Mouse (Mus musculus) urinary bladder, postnatal 14 days (tissue): ENCODE measurements around the gene Hist1h3c.
"Not testable (repeated sequence)": the region's sequence is repeated elsewhere in the genome, so short reads cannot be mapped to it uniquely, and the experiment has no call there.

ENCODE experiments used
- DNase-seq: peaks from one replicate; pipeline ENCODE4 v3.0.0; 2021; ENCODE audit warnings: low spot score

The Hist1h3c gene

DNA sequence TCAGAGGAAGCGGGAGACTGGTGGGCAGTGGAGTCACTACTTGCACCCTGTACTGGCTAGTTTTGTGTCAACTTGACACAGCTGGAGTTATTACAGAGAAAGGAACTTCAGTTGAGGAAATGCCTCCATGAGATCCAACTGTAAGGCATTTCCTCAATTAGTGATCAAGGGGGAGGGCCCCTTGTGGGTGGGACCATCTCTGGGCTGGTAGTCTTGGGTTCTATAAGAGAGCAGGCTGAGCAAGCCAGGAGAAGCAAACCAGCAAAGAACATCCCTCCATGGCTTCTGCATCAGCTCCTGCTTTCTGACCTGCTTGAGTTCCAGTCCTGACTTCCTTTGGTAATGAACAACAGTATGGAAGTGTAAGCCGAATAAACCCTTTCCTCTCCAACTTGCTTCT, 42.6 kb downstream of the Hist1h3c start:
- not testable (repeated sequence) for DNase-seq

DNA sequence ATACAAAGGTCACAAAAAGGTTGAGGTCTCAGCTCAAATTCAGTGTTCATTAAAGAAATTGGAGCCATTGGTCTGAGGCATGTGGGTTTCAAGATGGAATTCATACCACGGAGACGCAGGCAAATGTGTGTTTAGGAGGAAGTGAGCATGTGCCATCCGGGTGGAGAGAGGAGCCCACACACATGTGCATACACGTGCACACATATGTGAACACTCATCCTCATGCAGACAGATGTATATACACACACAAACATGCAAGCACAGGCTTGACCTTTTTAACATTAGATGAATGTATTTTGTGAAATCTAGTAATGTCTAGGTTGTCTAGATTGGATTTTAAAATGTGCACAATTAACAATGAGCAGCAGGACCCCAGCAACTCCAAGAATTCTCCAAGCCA, 43.2 kb downstream of the Hist1h3c start:
- DNase-seq = no peak

DNA sequence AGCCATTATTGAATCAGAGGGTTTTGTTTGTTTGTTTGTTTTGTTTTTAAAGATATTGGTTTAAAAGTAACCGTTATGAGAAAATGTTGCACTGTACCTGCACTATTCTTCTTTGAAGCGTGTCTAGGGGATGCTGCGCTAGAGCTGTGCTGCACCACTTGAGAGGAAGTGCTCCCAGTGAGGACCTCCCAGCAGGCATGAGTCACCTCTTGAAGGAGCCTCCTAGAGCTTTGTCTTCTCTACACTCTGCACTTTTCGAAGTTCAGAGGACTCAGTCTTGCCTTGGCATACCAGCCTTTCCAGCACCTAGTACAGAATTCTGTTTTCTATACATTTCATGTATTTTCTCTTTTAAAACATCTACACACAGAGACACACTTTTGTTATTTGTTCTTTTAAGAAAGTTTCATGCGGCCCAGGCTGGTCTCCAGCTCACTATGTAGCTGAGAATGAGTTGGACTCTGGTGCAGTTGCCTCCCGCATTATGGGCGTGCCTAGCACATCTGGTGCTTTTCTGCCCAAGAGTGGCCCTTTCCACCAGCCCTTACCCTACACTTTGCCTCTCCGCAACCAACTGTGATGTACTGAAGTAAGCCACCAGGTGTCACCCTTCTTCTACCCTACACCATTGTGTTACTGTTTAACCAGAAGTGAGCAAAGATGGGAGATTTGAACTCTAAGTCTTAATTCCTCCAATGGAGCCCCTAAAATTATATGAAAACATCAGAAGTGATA, 44.4 kb downstream of the Hist1h3c start:
- DNase-seq = peak; percentile 74

DNA sequence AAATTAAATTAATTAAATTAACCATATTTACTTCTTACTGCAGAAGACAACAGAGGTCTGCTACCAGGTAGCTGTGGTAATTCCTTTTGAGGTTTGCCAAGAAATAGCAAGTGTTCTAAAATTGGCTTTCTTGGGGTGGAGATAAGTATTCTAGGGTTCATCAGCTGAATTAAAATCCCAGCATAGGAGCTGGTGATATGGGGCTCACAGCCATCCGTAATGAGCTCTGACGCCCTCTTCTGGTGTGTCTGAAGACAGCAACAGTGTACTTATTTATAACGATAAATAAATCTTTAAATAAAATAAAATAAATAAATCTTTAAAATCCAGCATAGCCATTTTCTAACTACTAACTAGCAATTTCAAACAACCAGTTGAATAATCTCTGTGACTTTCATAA, 45.6 kb downstream of the Hist1h3c start:
- no peak for DNase-seq

DNA sequence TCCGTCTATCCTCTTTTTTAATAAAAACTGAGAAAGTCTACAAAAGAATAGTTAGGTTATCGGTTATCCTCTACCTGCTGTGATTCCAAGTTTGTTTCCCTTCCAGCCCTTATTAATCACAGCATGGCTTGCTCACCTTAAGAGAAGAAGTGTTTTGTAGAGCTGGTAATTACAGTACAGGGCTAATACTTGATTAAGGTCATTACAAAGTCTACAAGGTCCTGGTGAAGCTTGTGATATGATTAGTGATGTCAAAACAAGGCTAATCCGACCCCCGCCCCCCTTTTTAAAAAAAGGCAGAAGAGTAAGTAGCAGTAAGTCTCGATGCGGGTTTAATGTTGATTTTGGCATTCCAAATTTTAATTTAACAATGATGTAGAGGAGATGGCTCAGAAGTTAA, 46.4 kb downstream of the Hist1h3c start:
- DNase-seq = no peak

DNA sequence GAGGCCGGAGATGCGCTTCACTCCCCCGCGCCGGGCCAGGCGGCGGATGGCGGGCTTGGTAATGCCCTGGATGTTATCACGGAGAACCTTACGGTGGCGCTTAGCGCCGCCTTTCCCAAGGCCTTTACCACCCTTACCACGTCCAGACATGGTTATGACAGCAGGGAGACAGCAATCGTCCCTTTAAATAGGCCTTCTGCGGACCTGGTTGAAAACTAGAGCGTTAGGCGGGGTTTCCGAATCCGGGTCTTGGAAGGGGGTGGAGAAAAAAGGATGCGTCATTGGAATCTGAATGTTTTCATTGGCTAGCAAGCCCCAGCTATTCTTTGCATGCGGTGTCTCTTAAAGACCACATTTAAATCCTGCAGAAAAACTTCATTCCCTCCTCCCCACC, 47.1 kb downstream of the Hist1h3c start, which contains the start of gene Hist1h4c:
TSS of gene Hist1h4c (minus strand) at position 155 of the 394 bp plus-strand sequence.
- peak; percentile 99 for DNase-seq

DNA sequence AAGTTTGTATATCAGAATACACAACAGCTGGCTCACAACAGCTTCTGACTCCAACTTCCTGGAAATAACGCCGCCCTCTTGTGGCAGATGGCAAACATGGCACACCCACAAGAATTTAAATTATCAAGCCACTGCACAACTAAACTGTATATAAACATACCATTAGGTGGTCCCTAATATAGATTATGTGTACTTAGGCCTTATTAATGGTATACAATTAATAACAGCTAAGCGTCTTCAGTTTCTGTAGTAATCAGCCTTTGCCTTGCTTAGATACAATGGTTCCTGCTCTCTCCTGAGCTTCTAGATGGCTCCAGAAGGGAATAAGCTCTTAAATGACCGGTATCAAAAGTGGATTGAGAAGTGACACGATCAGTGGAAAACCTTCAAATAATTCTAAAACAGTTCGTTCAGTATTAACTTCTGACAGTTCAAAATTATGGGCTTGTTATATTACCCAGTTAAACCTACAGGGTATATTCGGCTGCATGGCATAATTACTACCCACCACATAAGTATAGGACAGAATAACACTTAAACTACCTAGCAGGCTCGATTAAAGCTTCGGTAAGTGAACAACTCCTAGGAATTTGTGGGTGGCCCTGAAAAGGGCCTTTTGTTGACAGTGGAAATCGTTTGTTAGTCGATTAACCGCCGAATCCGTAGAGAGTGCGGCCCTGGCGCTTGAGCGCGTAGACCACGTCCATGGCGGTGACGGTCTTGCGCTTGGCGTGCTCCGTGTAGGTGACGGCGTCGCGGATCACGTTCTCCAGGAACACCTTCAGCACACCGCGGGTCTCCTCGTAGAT, 47.7 kb downstream of the Hist1h3c start:
- peak; percentile 47 for DNase-seq

DNA sequence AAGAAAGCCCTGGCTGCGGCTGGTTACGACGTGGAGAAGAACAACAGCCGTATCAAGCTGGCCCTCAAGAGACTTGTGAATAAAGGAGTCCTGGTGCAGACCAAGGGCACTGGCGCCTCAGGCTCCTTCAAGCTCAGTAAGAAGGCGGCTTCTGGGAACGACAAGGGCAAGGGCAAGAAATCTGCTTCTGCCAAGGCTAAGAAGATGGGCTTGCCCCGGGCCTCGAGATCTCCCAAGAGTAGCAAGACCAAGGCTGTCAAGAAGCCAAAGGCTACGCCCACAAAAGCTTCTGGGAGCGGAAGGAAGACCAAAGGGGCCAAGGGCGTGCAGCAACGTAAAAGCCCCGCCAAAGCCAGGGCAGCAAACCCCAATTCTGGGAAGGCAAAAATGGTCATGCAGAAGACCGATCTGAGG, 49.3 kb downstream of the Hist1h3c start:
- no peak for DNase-seq

DNA sequence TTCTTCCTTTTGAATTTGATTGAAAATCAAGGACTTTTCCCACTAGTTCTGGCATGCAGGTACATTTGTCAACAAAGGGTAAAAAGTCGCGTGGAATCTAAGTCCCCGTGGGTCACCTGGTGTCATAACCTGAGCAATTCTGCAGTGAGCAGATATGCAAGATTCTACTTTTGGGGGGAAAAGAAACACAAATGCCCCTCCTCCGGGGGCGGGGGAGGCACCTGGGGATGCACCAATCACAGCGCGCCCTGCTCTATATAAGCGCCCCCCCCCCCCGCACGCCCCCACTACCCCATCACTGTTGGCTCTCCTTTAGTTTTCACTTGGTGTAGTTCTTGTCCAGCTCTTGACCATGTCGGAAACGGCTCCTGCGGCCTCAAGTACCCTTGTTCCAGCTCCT, 49.9 kb downstream of the Hist1h3c start, which contains the start of gene Hist1h1t:
TSS of gene Hist1h1t (plus strand) at position 301 of the 400 bp plus-strand sequence.
- no peak for DNase-seq
